In the genomic region with DNA sequence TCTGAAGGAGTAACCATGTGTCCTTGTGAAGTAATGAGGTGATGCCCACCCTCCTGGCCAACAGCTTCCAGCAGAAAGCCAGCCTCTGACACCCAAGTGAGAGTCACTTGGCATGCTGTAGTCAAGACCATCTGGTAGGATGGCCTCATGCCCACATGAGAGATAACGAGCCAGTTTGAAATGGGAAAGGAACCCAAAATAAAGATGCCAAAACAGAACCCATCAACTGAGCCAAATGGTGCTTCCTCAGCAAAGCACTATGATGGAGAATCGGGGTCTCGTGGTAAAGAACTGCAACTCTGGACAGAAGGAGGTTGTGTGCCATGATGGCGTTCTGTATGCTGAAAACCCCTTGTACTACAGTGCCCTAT, we compare ENCODE assay signal across 14 mouse cellular contexts. TPM values are rescaled to one million over a fixed set of nuclear protein-coding genes. Genes with fewer than 3 reads are reported as not detected.
DNase-seq lines count a peak whose midpoint lies in the region; ATAC-seq and TF ChIP-seq lines count a peak whose summit lies in the region.
"Had no signal": no experiment of that assay in that cellular context is flagged by ENCODE, and none has a peak within 500 bp of the region (broad histone marks: within the 10 kb centered on the region; RNA-seq: fewer than 3 reads in every experiment).

No protein-coding gene starts in this region.

- no peaks in the 10 kb centered on the region for H3K36me3 ChIP-seq in midbrain, postnatal 0 days (ENCODE audit: insufficient read depth, low read length)
- H3K36me3 ChIP-seq in midbrain, embryonic 14.5 days (ENCODE audit: control insufficient read depth, insufficient read depth, low read length), result no peaks in the 10 kb centered on the region
- no peaks in the 10 kb centered on the region for H3K36me3 ChIP-seq in forebrain, postnatal 0 days (ENCODE audit: insufficient read depth)
- H3K36me3 ChIP-seq in limb, embryonic 15.5 days, result no peaks in the 10 kb centered on the region
- H3K36me3 ChIP-seq in midbrain, embryonic 10.5 days, result no peaks in the 10 kb centered on the region
- H3K36me3 ChIP-seq: liver, embryonic 13.5 days had no signal

- ATAC-seq in midbrain, postnatal 0 days (ENCODE audit: low FRiP score), result no peak
- ATAC-seq in midbrain, embryonic 14.5 days (ENCODE audit: low FRiP score, low TSS enrichment), result no peak
- ATAC-seq in forebrain, postnatal 0 days, result peak; percentile 84
- ATAC-seq in limb, embryonic 15.5 days (ENCODE audit: insufficient number of reproducible peaks, low FRiP score, low TSS enrichment, low read depth), result no peak

- DNase-seq in midbrain, postnatal 0 days (ENCODE audit: low spot score), result peak; percentile 76
- no peak for DNase-seq in midbrain, embryonic 14.5 days
- DNase-seq in cerebellum, adult 2 months, result peak; percentile 89 to 91
- DNase-seq in forebrain, postnatal 0 days, result peak; percentile 80
- DNase-seq in midbrain, embryonic 10.5 days (ENCODE audit: low spot score), result no peak
- DNase-seq in kidney, adult 8-10 months, result no peak
- DNase-seq: adrenal gland, postnatal 25 days; kidney, adult 18-20 months; liver, embryonic 13.5 days; spleen, adult 18-20 months; thymus, adult 18-20 months had no signal

- H3K9ac ChIP-seq in midbrain, postnatal 0 days (replicated peaks; ENCODE audit: low read length, poor library complexity, severe bottlenecking), result no peak overlapping the region
- H3K9ac ChIP-seq in midbrain, embryonic 14.5 days (replicated peaks; ENCODE audit: low read length), result no peak overlapping the region
- no peak overlapping the region for H3K9ac ChIP-seq in forebrain, postnatal 0 days
- H3K9ac ChIP-seq in limb, embryonic 15.5 days, result no peak overlapping the region
- H3K9ac ChIP-seq: liver, embryonic 13.5 days had no signal

- TF ChIP-seq POLR2A in cerebellum, adult 2 months (IDR thresholded peaks at IDR 0.05; ENCODE audit: borderline replicate concordance, insufficient read depth, low read length), result no peak

- no peaks in the 10 kb centered on the region for H3K27me3 ChIP-seq in midbrain, postnatal 0 days (ENCODE audit: insufficient read depth, low read length)
- no peaks in the 10 kb centered on the region for H3K27me3 ChIP-seq in midbrain, embryonic 14.5 days (ENCODE audit: control insufficient read depth, insufficient read depth, low read length)
- no peaks in the 10 kb centered on the region for H3K27me3 ChIP-seq in cerebellum, adult 2 months (ENCODE audit: control insufficient read depth, insufficient read depth, low read length)
- no peaks in the 10 kb centered on the region for H3K27me3 ChIP-seq in forebrain, postnatal 0 days (ENCODE audit: insufficient read depth, low read length)
- H3K27me3 ChIP-seq in limb, embryonic 15.5 days, result no peaks in the 10 kb centered on the region
- no peaks in the 10 kb centered on the region for H3K27me3 ChIP-seq in midbrain, embryonic 10.5 days (ENCODE audit: low read depth, poor library complexity, severe bottlenecking)
- H3K27me3 ChIP-seq: liver, embryonic 13.5 days had no signal

- no peak overlapping the region for H3K4me3 ChIP-seq in midbrain, postnatal 0 days (ENCODE audit: low read depth, low read length)
- H3K4me3 ChIP-seq in midbrain, embryonic 14.5 days (replicated peaks; ENCODE audit: low read depth, low read length), result no peak overlapping the region
- H3K4me3 ChIP-seq in cerebellum, adult 2 months (replicated peaks; ENCODE audit: insufficient read depth, low read depth, low read length), result peak overlapping the region; percentile 19
- no peak overlapping the region for H3K4me3 ChIP-seq in forebrain, postnatal 0 days (ENCODE audit: low read depth, low read length)
- H3K4me3 ChIP-seq in limb, embryonic 15.5 days, result no peak overlapping the region
- no peak overlapping the region for H3K4me3 ChIP-seq in midbrain, embryonic 10.5 days
- H3K4me3 ChIP-seq: liver, embryonic 13.5 days had no signal

- TF ChIP-seq CTCF in midbrain, postnatal 0 days (IDR thresholded peaks at IDR 0.05), result no peak
- no peak for TF ChIP-seq CTCF in cerebellum, adult 2 months (IDR thresholded peaks at IDR 0.05; ENCODE audit: borderline replicate concordance, insufficient read depth, low read depth, low read length)
- no peak for TF ChIP-seq CTCF in forebrain, postnatal 0 days (IDR thresholded peaks at IDR 0.05; ENCODE audit: low read depth)

- H3K4me2 ChIP-seq in midbrain, postnatal 0 days (ENCODE audit: low read depth, low read length, poor library complexity, severe bottlenecking), result no peak overlapping the region
- H3K4me2 ChIP-seq in midbrain, embryonic 14.5 days (ENCODE audit: low read length), result no peak overlapping the region
- no peak overlapping the region for H3K4me2 ChIP-seq in forebrain, postnatal 0 days (ENCODE audit: low read depth)
- no peak overlapping the region for H3K4me2 ChIP-seq in limb, embryonic 15.5 days
- H3K4me2 ChIP-seq: liver, embryonic 13.5 days had no signal

- 94% methylated on average over 4 of the region's 4 CpGs for WGBS in midbrain, postnatal 0 days
- 95% methylated on average over 4 of the region's 4 CpGs for WGBS in midbrain, embryonic 14.5 days
- WGBS in cerebellum, adult 2 months, result 7% methylated on average over 4 of the region's 4 CpGs
- 51% methylated on average over 4 of the region's 4 CpGs for WGBS in forebrain, postnatal 0 days
- 83% methylated on average over 4 of the region's 4 CpGs for WGBS in limb, embryonic 15.5 days
- WGBS in midbrain, embryonic 10.5 days, result 93% methylated on average over 4 of the region's 4 CpGs

- H3K4me1 ChIP-seq in midbrain, postnatal 0 days (ENCODE audit: insufficient read depth, low read length), result no peaks in the 10 kb centered on the region
- no peaks in the 10 kb centered on the region for H3K4me1 ChIP-seq in midbrain, embryonic 14.5 days (ENCODE audit: control insufficient read depth, insufficient read depth, low read length)
- peaks cover 12% of the 10 kb centered on the region for H3K4me1 ChIP-seq in cerebellum, adult 2 months (ENCODE audit: control insufficient read depth, insufficient read depth, low read length)
- no peaks in the 10 kb centered on the region for H3K4me1 ChIP-seq in forebrain, postnatal 0 days (ENCODE audit: insufficient read depth)
- peaks cover 7% of the 10 kb centered on the region; the same call in 1 of the 2 replicates for H3K4me1 ChIP-seq in limb, embryonic 15.5 days
- no peaks in the 10 kb centered on the region for H3K4me1 ChIP-seq in midbrain, embryonic 10.5 days
- H3K4me1 ChIP-seq: liver, embryonic 13.5 days had no signal

- H3K27ac ChIP-seq in midbrain, postnatal 0 days (ENCODE audit: low read depth, low read length), result no peak overlapping the region
- no peak overlapping the region for H3K27ac ChIP-seq in midbrain, embryonic 14.5 days (replicated peaks; ENCODE audit: low read depth, low read length)
- no peak overlapping the region for H3K27ac ChIP-seq in cerebellum, adult 2 months (ENCODE audit: insufficient read depth, low read length)
- no peak overlapping the region for H3K27ac ChIP-seq in forebrain, postnatal 0 days (ENCODE audit: low read depth, low read length)
- peak overlapping the region; percentile 75 for H3K27ac ChIP-seq in limb, embryonic 15.5 days
- no peak overlapping the region for H3K27ac ChIP-seq in midbrain, embryonic 10.5 days (replicated peaks)
- H3K27ac ChIP-seq: liver, embryonic 13.5 days; macrophage had no signal

- no peaks in the 10 kb centered on the region for H3K9me3 ChIP-seq in midbrain, postnatal 0 days (ENCODE audit: low read length)
- H3K9me3 ChIP-seq in midbrain, embryonic 14.5 days (ENCODE audit: control insufficient read depth, low read length), result no peaks in the 10 kb centered on the region
- H3K9me3 ChIP-seq in forebrain, postnatal 0 days (ENCODE audit: low read length), result no peaks in the 10 kb centered on the region
- no peaks in the 10 kb centered on the region for H3K9me3 ChIP-seq in limb, embryonic 15.5 days
- H3K9me3 ChIP-seq in midbrain, embryonic 10.5 days (replicated peaks), result 0 out of 2 replicates have a peak, but pooled peaks cover 2% of the 10 kb centered on the region
- H3K9me3 ChIP-seq: liver, embryonic 13.5 days had no signal

RNA-seq across cellular contexts. Expression of a gene that starts 51.3 kb away (rescaled TPM):
- total RNA-seq in midbrain, postnatal 0 days (2014; rRNA removed), result 19.7 and 21.3 TPM in 2 replicates
- polyA plus RNA-seq in midbrain, postnatal 0 days (2015; fragmentation: Nextera tagmentation; extraction: Ambion mirVana), result 10.0 and 12.8 TPM in 2 replicates
- 7.9 and 9.9 TPM in 2 replicates for polyA plus RNA-seq in midbrain, embryonic 14.5 days (2014; fragmentation: Nextera tagmentation; extraction: Ambion mirVana)
- 17.1 and 17.5 TPM in 2 replicates for polyA plus RNA-seq in cerebellum, adult 2 months (2012; rRNA removed)
- 13.0 and 20.8 TPM in 2 replicates for total RNA-seq in forebrain, postnatal 0 days (2014; rRNA removed)
- polyA plus RNA-seq in forebrain, postnatal 0 days (2015; fragmentation: Nextera tagmentation; extraction: Ambion mirVana), result 7.9 and 15.2 TPM in 2 replicates
- polyA plus RNA-seq in limb, embryonic 15.5 days (2015; fragmentation: Nextera tagmentation; extraction: Ambion mirVana), result 3.8 and 4.9 TPM in 2 replicates
- polyA plus RNA-seq in midbrain, embryonic 10.5 days (2016; fragmentation: Nextera tagmentation; extraction: Ambion mirVana), result 1.3 and 2.7 TPM in 2 replicates
- total RNA-seq: heart, postnatal 25 days had no signal
- polyA plus RNA-seq: liver, embryonic 13.5 days; macrophage had no signal

Comparison
In these comparisons a context has a peak if more than half of its experiments do, and no peak if none do; other contexts are left out.
1. DNase-seq: peak in midbrain, postnatal 0 days (single experiment), cerebellum, adult 2 months (2 of 2) and forebrain, postnatal 0 days (single experiment); none in midbrain, embryonic 14.5 days (single experiment), midbrain, embryonic 10.5 days (single experiment) and kidney, adult 8-10 months (0 of 2).